Mouse (Mus musculus) G1E (cell line): ENCODE measurements around the gene Gpnmb.
A peak's percentile ranks its signal among the peaks of the same experiment; 100 is the strongest.

ENCODE experiments used
- CTCF ChIP-seq: IDR thresholded peaks from 2 replicates; pipeline ENCODE4 v1.5.1; 2012; ENCODE audit warnings: low read depth, low read length, inconsistent platforms, mixed read lengths
- GATA1 ChIP-seq: IDR thresholded peaks from 2 replicates; pipeline ENCODE4 v1.6.1; 2012; ENCODE audit warnings: borderline replicate concordance, low read length, inconsistent platforms, mixed read lengths

- TF ChIP-seq CTCF (peak; percentile 92), GATA1 (no peak)
Measured at GRCm38 (mm10) chr6:49007981-49008380, 28.4 kb upstream of the Gpnmb start.
